Mouse (Mus musculus) heart, embryonic 13.5 days (tissue): ENCODE results near the gene Phf20. TPM values are rescaled to one million over a fixed set of nuclear protein-coding genes. Genes with fewer than 3 reads are reported as not detected.

Experiments used
- ATAC-seq: fragments of 200-750 bp; cut with Nextera tagmentation; 2 replicates; pipeline ENCODE4 v1.8.0; 2017; ENCODE audit warnings: moderate TSS enrichment; ENCODE audit not compliant: insufficient number of reproducible peaks, low FRiP score, low TSS enrichment; ENCODE audit errors: extremely low read depth
- H3K27ac ChIP-seq: fragments of 300-500 bp; sonication (generic); replicated peaks from 2 replicates; pipeline ENCODE4 v1.5.1; 2015; ENCODE audit warnings: moderate library complexity, mild to moderate bottlenecking, inconsistent platforms
- H3K27me3 ChIP-seq: fragments of 300-500 bp; sonication (generic); replicated peaks from 2 replicates; pipeline ENCODE4 v1.6.1; 2015; ENCODE audit warnings: mild to moderate bottlenecking, inconsistent platforms
- H3K36me3 ChIP-seq: fragments of 300-500 bp; sonication (generic); 2 replicates; pipeline ENCODE4 v1.6.1; 2015; ENCODE audit warnings: mild to moderate bottlenecking, inconsistent platforms
- H3K4me1 ChIP-seq: fragments of 300-500 bp; sonication (generic); 2 replicates; pipeline ENCODE4 v1.6.1; 2015; ENCODE audit warnings: inconsistent platforms
- H3K4me2 ChIP-seq: fragments of 300-500 bp; sonication (generic); 2 replicates; pipeline ENCODE4 v1.6.1; 2015; ENCODE audit warnings: inconsistent platforms, mild to moderate bottlenecking, moderate library complexity
- H3K4me3 ChIP-seq: fragments of 300-500 bp; sonication (generic); 2 replicates; pipeline ENCODE4 v1.5.1; 2015; ENCODE audit warnings: moderate library complexity, mild to moderate bottlenecking, inconsistent platforms
- H3K9ac ChIP-seq: fragments of 300-500 bp; sonication (generic); 2 replicates; pipeline ENCODE4 v1.6.1; 2015; ENCODE audit warnings: inconsistent platforms, mild to moderate bottlenecking, moderate library complexity
- H3K9me3 ChIP-seq: fragments of 300-500 bp; sonication (generic); 2 replicates; pipeline ENCODE4 v1.6.1; 2016; ENCODE audit warnings: inconsistent platforms
- WGBS: fragments of 180-500 bp; shearing (Covaris S2); methylation state at CpG from one replicate; pipeline ENCODE4 v1.1.7; 2015; ENCODE audit warnings: mixed read lengths; 5-methylcytosine and 5-hydroxymethylcytosine counted together
- microRNA-seq: library from miRNA; unstranded; fragments of <30 nt; microRNA quantifications from one replicate; pipeline ENCODE4, GENCODE M21; 2016
- polyA plus RNA-seq: library from polyadenylated mRNA; unstranded; fragments of >200 nt; fragmentation: Nextera tagmentation; extraction: Ambion mirVana; gene quantifications from 2 replicates; pipeline ENCODE4 v1.2.1, GENCODE M21; 2015

Phf20 gene
- polyA plus RNA-seq, 1 experiment from 2014 or later, result 48.6 TPM

DNA sequence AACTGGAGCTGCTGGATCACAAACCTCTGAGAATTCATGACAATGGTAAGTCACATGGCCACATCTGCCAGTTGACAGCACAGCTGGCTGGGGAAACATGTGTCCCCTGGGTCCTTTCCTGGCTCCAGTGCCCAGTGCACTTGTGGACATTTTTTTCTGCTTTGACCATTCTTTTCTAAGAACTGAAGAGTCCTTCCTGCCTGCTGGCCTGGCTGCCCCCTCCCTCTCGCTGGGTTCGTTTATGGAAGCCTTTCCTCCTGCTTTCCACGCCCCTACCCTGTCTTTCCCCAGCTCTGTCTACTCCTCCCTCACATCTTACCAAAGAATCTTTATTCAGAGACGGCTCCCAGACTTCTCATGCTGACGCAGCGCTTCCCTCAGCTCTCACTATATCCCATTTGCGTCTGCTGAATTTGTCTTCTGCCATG lies 157.0 kb downstream of the Phf20 start:
- no peaks in the 10 kb centered on the region for H3K27me3 ChIP-seq
- H3K9ac ChIP-seq, result no peak overlapping the region
- WGBS, result 41% methylated on average over 7 of the region's 7 CpGs
- no peaks in the 10 kb centered on the region for H3K9me3 ChIP-seq
- no peak overlapping the region for H3K4me3 ChIP-seq
- peaks cover 5% of the 10 kb centered on the region; the same call in 1 of the 2 replicates for H3K4me1 ChIP-seq
- no peak for ATAC-seq
- H3K36me3 ChIP-seq, result no peaks in the 10 kb centered on the region
- H3K4me2 ChIP-seq, result no peak overlapping the region
- H3K27ac ChIP-seq, result no peak overlapping the region

DNA sequence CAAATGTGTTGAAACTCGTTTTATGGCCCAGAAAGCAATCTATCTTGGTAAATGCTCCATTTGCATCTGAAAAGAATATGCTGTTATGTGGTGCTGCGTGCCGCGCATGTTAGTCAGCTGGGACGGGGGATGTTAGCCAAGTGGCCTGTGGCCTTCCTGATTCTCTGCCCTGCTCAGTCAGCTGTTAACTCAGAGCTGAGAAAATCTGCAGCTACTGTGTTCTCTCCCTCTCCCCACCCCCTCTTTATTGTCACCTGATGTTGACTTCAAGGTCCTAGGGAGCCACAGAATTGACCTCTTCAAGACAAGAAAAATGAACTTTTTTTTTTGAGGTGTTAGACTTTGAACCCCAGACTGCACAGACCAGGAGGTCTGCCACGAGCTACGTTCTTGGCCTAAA lies 159.8 kb downstream of the Phf20 start:
- Histone ChIP-seq H3K9ac (no peak overlapping the region), H3K27ac (no peak overlapping the region), H3K36me3 (no peaks in the 10 kb centered on the region), H3K4me3 (no peak overlapping the region), H3K4me1 (peaks cover 5% of the 10 kb centered on the region; the same call in 1 of the 2 replicates), H3K9me3 (no peaks in the 10 kb centered on the region), H3K27me3 (no peaks in the 10 kb centered on the region), H3K4me2 (no peak overlapping the region)
- no peak for ATAC-seq
- 79% methylated on average over 7 of the region's 7 CpGs for WGBS

Small RNA genes within 50 kb of the gene (microRNA-seq; reads per million reads assigned to microRNA genes)
- not detected for gene Gm22759

Other genes starting within 250 kb of the Phf20 start
- 9.4 and 9.6 TPM in 2 replicates for gene Cep250, start 240.0 kb upstream of the Phf20 start, polyA plus RNA-seq
- 0.85 and 1.0 TPM in 2 replicates for gene 6430550D23Rik, start 188.5 kb upstream of the Phf20 start, polyA plus RNA-seq
- 171 and 177 TPM in 2 replicates for gene Ergic3, start 188.4 kb upstream of the Phf20 start, polyA plus RNA-seq
- gene Fer1l4, start 143.5 kb upstream of the Phf20 start, polyA plus RNA-seq, result not detected in 2 replicates
- gene Spag4, start 131.3 kb upstream of the Phf20 start, polyA plus RNA-seq, result 2.1 and 2.3 TPM in 2 replicates
- gene Cpne1, start 84.5 kb upstream of the Phf20 start, polyA plus RNA-seq, result 22.7 and 28.4 TPM in 2 replicates
- gene Rbm12, start 84.5 kb upstream of the Phf20 start, polyA plus RNA-seq, result 18.3 and 20.4 TPM in 2 replicates
- gene Gm28036, start 69.4 kb upstream of the Phf20 start, polyA plus RNA-seq, result 10.4 and 13.7 TPM in 2 replicates
- gene Romo1, start 52.4 kb upstream of the Phf20 start, polyA plus RNA-seq, result 382 and 427 TPM in 2 replicates
- gene Nfs1, start 52.3 kb upstream of the Phf20 start, polyA plus RNA-seq, result 58.1 and 61.1 TPM in 2 replicates
- gene Rbm39, start 16.2 kb upstream of the Phf20 start, polyA plus RNA-seq, result 360 and 386 TPM in 2 replicates
- 2.5 and 2.9 TPM in 2 replicates for gene Cnbd2, start 115.8 kb downstream of the Phf20 start, polyA plus RNA-seq
- 47.0 and 53.3 TPM in 2 replicates for gene Scand1, start 116.2 kb downstream of the Phf20 start, polyA plus RNA-seq
- 1.1 and 1.2 TPM in 2 replicates for gene Epb41l1, start 224.4 kb downstream of the Phf20 start, polyA plus RNA-seq